7 mouse cellular contexts compared by ENCODE assay signal in genomic region chr4:139961329-139961728, GRCm38 (mm10). TPM values are rescaled to one million over a fixed set of nuclear protein-coding genes. Genes with fewer than 3 reads are reported as not detected.
A peak's percentile ranks its signal among the peaks of the same experiment; 100 is the strongest.
DNase-seq lines count a peak whose midpoint lies in the region; TF ChIP-seq lines count a peak whose summit lies in the region.
"Not testable (repeated sequence)": the region's sequence is repeated elsewhere in the genome, so short reads cannot be mapped to it uniquely, and the experiment has no call there.
"Had no signal": no experiment of that assay in that cellular context is flagged by ENCODE, and none has a peak within 500 bp of the region (broad histone marks: within the 10 kb centered on the region; RNA-seq: fewer than 3 reads in every experiment).

No protein-coding gene starts in this region.

- 84% methylated on average over 11 of the region's 11 CpGs for WGBS in liver, adult 2 months

- DNase-seq in R1 (ENCODE audit: low read depth, low spot score) (peak; percentile 67), ZHBTc4 (ENCODE audit: low read depth, low spot score) (peak; percentile 66)
- peak; percentile 42 for DNase-seq in liver, adult 2 months (ENCODE audit: extremely low read depth, low read depth, low spot score)

- not testable (repeated sequence) for TF ChIP-seq CTCF in liver, adult 2 months (IDR thresholded peaks at IDR 0.05; ENCODE audit: low read depth, low read length); testis, adult 2 months (IDR thresholded peaks at IDR 0.05; ENCODE audit: control insufficient read depth, insufficient read depth, insufficient replicate concordance, low read depth, low read length)

- H3K79me2 ChIP-seq in liver, adult 2 months (ENCODE audit: control insufficient read depth, insufficient read depth, low read length) = not testable (repeated sequence)

- H3K4me1 ChIP-seq in liver, adult 2 months (ENCODE audit: control insufficient read depth, insufficient read depth, low read length) = peaks cover 30% of the 10 kb centered on the region
- peaks cover 14% of the 10 kb centered on the region for H3K4me1 ChIP-seq in testis, adult 2 months (ENCODE audit: control insufficient read depth, insufficient read depth, low read length)

- TF ChIP-seq POLR2A in liver, adult 2 months (IDR thresholded peaks at IDR 0.05; ENCODE audit: extremely low read depth, insufficient read depth, low read length); testis, adult 2 months (IDR thresholded peaks at IDR 0.05; ENCODE audit: control insufficient read depth, low read depth, low read length): not testable (repeated sequence)

- not testable (repeated sequence) for H3K9ac ChIP-seq in liver, adult 2 months (ENCODE audit: low read depth, low read length)

- not testable (repeated sequence) for H3K36me3 ChIP-seq in liver, adult 2 months (ENCODE audit: control insufficient read depth, insufficient read depth, low read length); testis, adult 2 months (ENCODE audit: control insufficient read depth, insufficient read depth, low read length)

- not testable (repeated sequence) for H3K4me3 ChIP-seq in liver, adult 2 months (ENCODE audit: insufficient read depth, low read depth, low read length)
- H3K4me3 ChIP-seq in testis, adult 2 months (ENCODE audit: control insufficient read depth, low read depth, low read length) = peak overlapping the region; percentile 15

- H3K27ac ChIP-seq in liver, adult 2 months (replicated peaks; ENCODE audit: insufficient read depth, low read depth, low read length) = peak overlapping the region; percentile 23; the same call in 1 of the 2 replicates
- H3K27ac ChIP-seq in testis, adult 2 months (ENCODE audit: control insufficient read depth, insufficient read depth, low read depth, low read length) = not testable (repeated sequence)

- not testable (repeated sequence) for H3K27me3 ChIP-seq in liver, adult 2 months (ENCODE audit: control insufficient read depth, insufficient read depth, low read length); testis, adult 2 months (ENCODE audit: control insufficient read depth, insufficient read depth, low read length)

RNA-seq across cellular contexts. Expression of gene Klhdc7a, which starts 6.5 kb away (rescaled TPM):
- 5.2 and 6.8 TPM in 2 replicates for total RNA-seq in liver, adult 2 months (2014; rRNA removed)
- polyA plus RNA-seq in liver, adult 2 months (2012; rRNA removed) = 4.4 and 7.8 TPM in 2 replicates
- polyA plus RNA-seq in testis, adult 2 months (2012; rRNA removed) = 0.66 and 0.70 TPM in 2 replicates
- total RNA-seq: CH12.LX had no signal
- polyA plus RNA-seq: activated CD4-positive, CD25-positive, alpha-beta regulatory T cell, adult 4 months; G1E had no signal
